Mouse (Mus musculus) cerebellum, adult 2 months (tissue): Measurements from ENCODE around the gene Pck1. TPM values are rescaled to one million over a fixed set of nuclear protein-coding genes. Genes with fewer than 3 reads are reported as not detected.

ENCODE experiments used
- DNase-seq, 2 experiments: peaks; one replicate each; pipeline ENCODE4 v3.0.0; 2021
- H3K27ac ChIP-seq: fragments of 200-500 bp; 2 replicates; pipeline ENCODE4 v1.5.1; 2012; ENCODE audit warnings: low read length, control low read depth, inconsistent platforms; ENCODE audit not compliant: insufficient read depth
- H3K27me3 ChIP-seq: fragments of 200-500 bp; 2 replicates; pipeline ENCODE4 v1.6.1; 2012; ENCODE audit warnings: inconsistent platforms, mild to moderate bottlenecking, low read length, moderate library complexity; ENCODE audit not compliant: control insufficient read depth, insufficient read depth
- H3K4me1 ChIP-seq: fragments of 200-500 bp; 2 replicates; pipeline ENCODE4 v1.6.1; 2011; ENCODE audit warnings: low read length; ENCODE audit not compliant: control insufficient read depth, insufficient read depth
- H3K4me3 ChIP-seq: fragments of 200-500 bp; replicated peaks from 2 replicates; pipeline ENCODE3; 2011; ENCODE audit warnings: mild to moderate bottlenecking, low read depth, low read length, control low read depth; ENCODE audit not compliant: insufficient read depth
- CTCF ChIP-seq: fragments of 200-500 bp; IDR thresholded peaks from 2 replicates; pipeline ENCODE4 v1.5.1; 2011; ENCODE audit warnings: low read depth, mild to moderate bottlenecking, control low read depth, low read length, moderate library complexity, borderline replicate concordance; ENCODE audit not compliant: insufficient read depth
- POLR2A ChIP-seq: fragments of 200-500 bp; IDR thresholded peaks from 2 replicates; pipeline ENCODE4 v1.6.1; 2011; ENCODE audit warnings: low read length, control low read depth, borderline replicate concordance; ENCODE audit not compliant: insufficient read depth
- WGBS: fragments of 180-500 bp; shearing (Covaris S2); methylation state at CpG from one replicate; pipeline ENCODE4 v1.1.7; 2018; 5-methylcytosine and 5-hydroxymethylcytosine counted together
- polyA plus RNA-seq: library from polyadenylated mRNA; depleted of rRNA; stranded (reverse); fragments of >200 nt; gene quantifications from 2 replicates; pipeline ENCODE4 v1.2.3, GENCODE M21; 2012; rRNA removed

Gene Pck1
- polyA plus RNA-seq, 1 experiment = not detected

GRCm38 (mm10) chr2:173202924-173203689, 50.3 kb downstream of the Pck1 start:
- no peaks in the 10 kb centered on the region for H3K27me3 ChIP-seq
- no peak overlapping the region for H3K4me3 ChIP-seq
- H3K27ac ChIP-seq = no peak overlapping the region
- no peaks in the 10 kb centered on the region for H3K4me1 ChIP-seq
- TF ChIP-seq CTCF = no peak
- TF ChIP-seq POLR2A = no peak
- WGBS = 91% methylated on average over 19 of the region's 19 CpGs
- no peak for DNase-seq

GRCm38 (mm10) chr2:173203726-173204125, 50.9 kb downstream of the Pck1 start:
- Histone ChIP-seq H3K27me3 (no peaks in the 10 kb centered on the region), H3K4me3 (no peak overlapping the region), H3K4me1 (no peaks in the 10 kb centered on the region), H3K27ac (no peak overlapping the region)
- DNase-seq = no peak
- TF ChIP-seq CTCF (no peak), POLR2A (no peak)
- 78% methylated on average over 3 of the region's 3 CpGs for WGBS

GRCm38 (mm10) chr2:173204671-173205070, 51.8 kb downstream of the Pck1 start:
- no peaks in the 10 kb centered on the region for H3K4me1 ChIP-seq
- DNase-seq = no peak
- H3K27ac ChIP-seq = no peak overlapping the region
- no peaks in the 10 kb centered on the region for H3K27me3 ChIP-seq
- no peak overlapping the region for H3K4me3 ChIP-seq
- WGBS = 55% methylated on average over 4 of the region's 4 CpGs
- TF ChIP-seq CTCF = no peak
- no peak for TF ChIP-seq POLR2A

- Histone ChIP-seq H3K4me1 (no peaks in the 10 kb centered on the region), H3K4me3 (no peak overlapping the region), H3K27me3 (no peaks in the 10 kb centered on the region), H3K27ac (no peak overlapping the region)
- 91% methylated on average over 14 of the region's 14 CpGs for WGBS
- TF ChIP-seq POLR2A (no peak), CTCF (no peak)
- DNase-seq = no peak
Observed at GRCm38 (mm10) chr2:173205563-173206099, 52.8 kb downstream of the Pck1 start.

GRCm38 (mm10) chr2:173207051-173207450, 54.2 kb downstream of the Pck1 start:
- Histone ChIP-seq H3K27ac (no peak overlapping the region), H3K4me1 (no peaks in the 10 kb centered on the region), H3K27me3 (no peaks in the 10 kb centered on the region), H3K4me3 (no peak overlapping the region)
- whole genome bisulfite sequencing = 94% methylated on average over 3 of the region's 3 CpGs
- no peak for DNase-seq
- TF ChIP-seq POLR2A = no peak
- TF ChIP-seq CTCF = no peak

Other genes starting within 250 kb of the Pck1 start
- gene Bmp7, start 212.7 kb upstream of the Pck1 start, polyA plus RNA-seq = 3.9 and 6.0 TPM in 2 replicates
- 0.21 and 0.27 TPM in 2 replicates for gene Spo11, start 175.3 kb upstream of the Pck1 start, polyA plus RNA-seq
- 69.1 and 74.7 TPM in 2 replicates for gene Rae1, start 152.9 kb upstream of the Pck1 start, polyA plus RNA-seq
- gene Rbm38, start 132.6 kb upstream of the Pck1 start, polyA plus RNA-seq = 9.0 and 10.1 TPM in 2 replicates
- gene Ctcfl, start 33.5 kb upstream of the Pck1 start, polyA plus RNA-seq = not detected in 2 replicates
- 0.25 and 0.74 TPM in 2 replicates for gene Zbp1, start 65.9 kb downstream of the Pck1 start, polyA plus RNA-seq
- 22.0 and 24.1 TPM in 2 replicates for gene Pmepa1, start 123.5 kb downstream of the Pck1 start, polyA plus RNA-seq